Mouse (Mus musculus) erythroblast, embryonic 14.5 days (primary cell): ENCODE results near the gene Bcas3.

Experiments
- GATA1 ChIP-seq: IDR thresholded peaks from 2 replicates; pipeline ENCODE4 v1.6.1; 2012; ENCODE audit warnings: low read length, inconsistent platforms, mixed read lengths
- TAL1 ChIP-seq: IDR thresholded peaks from 3 replicates; pipeline ENCODE4 v1.6.1; 2012; ENCODE audit warnings: low read length, inconsistent platforms, mixed read lengths

GRCm38 (mm10) chr11:85505811-85506210 is 152.8 kb downstream of the Bcas3 start:
- TF ChIP-seq GATA1 (no peak), TAL1 (no peak)
